In genomic region chr15:13088504-13089058, GRCm38 (mm10) we compare ENCODE assay signal across 7 mouse cellular contexts.
DNase-seq lines count a peak whose midpoint lies in the region; ATAC-seq and TF ChIP-seq lines count a peak whose summit lies in the region.

No protein-coding gene starts in this region.

- peak; percentile 88 for ATAC-seq in common myeloid progenitor, adult 5-6 weeks (replicated peaks; ENCODE audit: low read depth, poor library complexity, severe bottlenecking)
- peak; percentile 82 for ATAC-seq in megakaryocyte-erythroid progenitor cell, adult 5-6 weeks (replicated peaks; ENCODE audit: low FRiP score, low TSS enrichment, poor library complexity, severe bottlenecking)
- ATAC-seq in stomach, postnatal 0 days (ENCODE audit: low FRiP score, low TSS enrichment) = no peak

- H3K27ac ChIP-seq in stomach, postnatal 0 days (replicated peaks) = no peak overlapping the region

- intact Hi-C loops in heart, postnatal 14 days (cut with DNase I) = no loop called here

- TF ChIP-seq EP300 in stomach, postnatal 0 days (optimal IDR thresholded peaks at IDR 0.05) = no peak

- peak; percentile 88 for TF ChIP-seq CTCF in stomach, postnatal 0 days (IDR thresholded peaks at IDR 0.05; ENCODE audit: low read depth)

- H3K4me1 ChIP-seq in stomach, postnatal 0 days (replicated peaks; ENCODE audit: control insufficient read depth, insufficient read depth) = no peaks in the 10 kb centered on the region

- 53% methylated on average over 7 of the region's 7 CpGs for WGBS in stomach, postnatal 0 days

- no peak overlapping the region for H3K4me3 ChIP-seq in stomach, postnatal 0 days (ENCODE audit: low read depth, low read length)

- no peak overlapping the region for H3K9ac ChIP-seq in stomach, postnatal 0 days (ENCODE audit: low read length)

- H3K9me3 ChIP-seq in stomach, postnatal 0 days (ENCODE audit: control insufficient read depth, low read length) = no peaks in the 10 kb centered on the region

- H3K27me3 ChIP-seq in stomach, postnatal 0 days (ENCODE audit: control insufficient read depth, insufficient read depth, low read length) = no peaks in the 10 kb centered on the region

- no peaks in the 10 kb centered on the region for H3K36me3 ChIP-seq in stomach, postnatal 0 days (ENCODE audit: control insufficient read depth, insufficient read depth, low read length)

- no peak overlapping the region for H3K4me2 ChIP-seq in stomach, postnatal 0 days (replicated peaks; ENCODE audit: low read depth)

- DNase-seq in ES-CJ7 (ENCODE audit: low read depth, low spot score) (peak; percentile 90), NIH3T3 (ENCODE audit: low read depth) (peak; percentile 65)
- DNase-seq in heart, postnatal 14 days = peak; percentile 9 to 43
- DNase-seq in layer of hippocampus, adult 18-20 months (ENCODE audit: low spot score in 2 of 2) = peak; percentile 9 to 79
- DNase-seq in stomach, postnatal 0 days (ENCODE audit: low spot score) = peak; percentile 48

Comparison
In these comparisons a context has a peak if more than half of its experiments do, and no peak if none do; other contexts are left out.
1. DNase-seq: peak in every context shown above with its lines; median percentile 90 in ES-CJ7; 65 in NIH3T3; 48 in stomach, postnatal 0 days; 44 in layer of hippocampus, adult 18-20 months; 26 in heart, postnatal 14 days.